Mouse (Mus musculus): ENCODE data around the gene Gm10197. TPM values are rescaled to one million over a fixed set of nuclear protein-coding genes. Genes with fewer than 3 reads are reported as not detected.

Gene Gm10197
- polyA plus RNA-seq, 1 experiment from 2014 or later, result not detected

GRCm38 (mm10) chr19:53373570-53373969, 2.0 kb upstream of the Gm10197 start:
- H3K27ac ChIP-seq (ENCODE audit: poor library complexity, severe bottlenecking), result no peak overlapping the region
- no peak overlapping the region for H3K9ac ChIP-seq
- H3K9me3 ChIP-seq (replicated peaks), result no peaks in the 10 kb centered on the region
- 87% methylated on average over 2 of the region's 2 CpGs for WGBS
- no peaks in the 10 kb centered on the region for H3K27me3 ChIP-seq (replicated peaks)
- peaks cover 42% of the 10 kb centered on the region for H3K36me3 ChIP-seq
- no peak for ATAC-seq (ENCODE audit: insufficient number of reproducible peaks, low FRiP score)
- peaks cover 30% of the 10 kb centered on the region for H3K4me1 ChIP-seq (replicated peaks)
- H3K4me3 ChIP-seq, result no peak overlapping the region
- H3K4me2 ChIP-seq, result no peak overlapping the region

GRCm38 (mm10) chr19:53370233-53370632, 1.3 kb downstream of the Gm10197 start:
- H3K36me3 ChIP-seq, result peaks cover 27% of the 10 kb centered on the region
- H3K9ac ChIP-seq, result no peak overlapping the region
- H3K4me2 ChIP-seq, result no peak overlapping the region
- H3K9me3 ChIP-seq (replicated peaks), result no peaks in the 10 kb centered on the region
- ATAC-seq (ENCODE audit: insufficient number of reproducible peaks, low FRiP score), result no peak
- peaks cover 44% of the 10 kb centered on the region for H3K4me1 ChIP-seq (replicated peaks)
- WGBS, result 73% methylated on average over 15 of the region's 15 CpGs
- H3K27me3 ChIP-seq (replicated peaks), result no peaks in the 10 kb centered on the region
- H3K4me3 ChIP-seq, result no peak overlapping the region
- no peak overlapping the region for H3K27ac ChIP-seq (ENCODE audit: poor library complexity, severe bottlenecking)

GRCm38 (mm10) chr19:53369469-53370043, 2.0 kb downstream of the Gm10197 start:
- peak; percentile 34; the same call in 1 of the 2 replicates for ATAC-seq (ENCODE audit: insufficient number of reproducible peaks, low FRiP score)
- H3K4me2 ChIP-seq, result peak overlapping the region; percentile 43
- no peak overlapping the region for H3K4me3 ChIP-seq

GRCm38 (mm10) chr19:53366881-53367280, 4.7 kb downstream of the Gm10197 start:
- Histone ChIP-seq H3K9me3 (replicated peaks) (no peaks in the 10 kb centered on the region), H3K36me3 (peaks cover 7% of the 10 kb centered on the region), H3K27ac (ENCODE audit: poor library complexity, severe bottlenecking) (no peak overlapping the region), H3K9ac (no peak overlapping the region), H3K4me2 (no peak overlapping the region), H3K4me3 (no peak overlapping the region), H3K27me3 (replicated peaks) (no peaks in the 10 kb centered on the region), H3K4me1 (replicated peaks) (peaks cover 42% of the 10 kb centered on the region)
- 88% methylated on average over 7 of the region's 7 CpGs for WGBS
- ATAC-seq (ENCODE audit: insufficient number of reproducible peaks, low FRiP score), result no peak

More at GRCm38 (mm10) chr19:53369469-53370043, 2.0 kb downstream of the Gm10197 start:
- H3K27ac ChIP-seq (ENCODE audit: poor library complexity, severe bottlenecking), result no peak overlapping the region
- no peaks in the 10 kb centered on the region for H3K27me3 ChIP-seq (replicated peaks)
- H3K9ac ChIP-seq, result peak overlapping the region; percentile 46; the same call in 1 of the 2 replicates
- H3K36me3 ChIP-seq, result peaks cover 22% of the 10 kb centered on the region
- WGBS, result 27% methylated on average over 14 of the region's 14 CpGs
- no peaks in the 10 kb centered on the region for H3K9me3 ChIP-seq (replicated peaks)
- peaks cover 49% of the 10 kb centered on the region for H3K4me1 ChIP-seq (replicated peaks)

- Histone ChIP-seq H3K4me1 (replicated peaks) (peaks cover 40% of the 10 kb centered on the region), H3K4me3 (no peak overlapping the region), H3K9ac (peak overlapping the region; percentile 16; the same call in 1 of the 2 replicates), H3K9me3 (replicated peaks) (no peaks in the 10 kb centered on the region), H3K4me2 (no peak overlapping the region), H3K36me3 (peaks cover under 1% of the 10 kb centered on the region; the same call in 1 of the 2 replicates), H3K27ac (ENCODE audit: poor library complexity, severe bottlenecking) (no peak overlapping the region), H3K27me3 (replicated peaks) (no peaks in the 10 kb centered on the region)
- 75% methylated on average over 11 of the region's 11 CpGs for WGBS
- ATAC-seq (ENCODE audit: insufficient number of reproducible peaks, low FRiP score), result no peak
These were observed 5.3 kb downstream of the Gm10197 start for GRCm38 (mm10) chr19:53366057-53366775.

- peak; percentile 85 for ATAC-seq (ENCODE audit: insufficient number of reproducible peaks, low FRiP score)
- Histone ChIP-seq H3K9ac (0 out of 2 replicates have a peak overlapping the region, but pooled peaks have one; percentile 54), H3K36me3 (no peaks in the 10 kb centered on the region), H3K4me2 (peak overlapping the region; percentile 68), H3K9me3 (replicated peaks) (no peaks in the 10 kb centered on the region), H3K27me3 (replicated peaks) (no peaks in the 10 kb centered on the region), H3K4me3 (peak overlapping the region; percentile 26), H3K4me1 (replicated peaks) (peaks cover 46% of the 10 kb centered on the region), H3K27ac (ENCODE audit: poor library complexity, severe bottlenecking) (peak overlapping the region; percentile 80)
- 16% methylated on average over 9 of the region's 9 CpGs for WGBS
These were observed 6.6 kb downstream of the Gm10197 start for GRCm38 (mm10) chr19:53364963-53365362.

GRCm38 (mm10) chr19:53364551-53364950, 7.0 kb downstream of the Gm10197 start:
- H3K27ac ChIP-seq (ENCODE audit: poor library complexity, severe bottlenecking), result no peak overlapping the region; the same call in 1 of the 2 replicates
- H3K27me3 ChIP-seq (replicated peaks), result no peaks in the 10 kb centered on the region
- H3K4me3 ChIP-seq, result no peak overlapping the region
- H3K9ac ChIP-seq, result no peak overlapping the region
- H3K9me3 ChIP-seq (replicated peaks), result no peaks in the 10 kb centered on the region
- peaks cover 49% of the 10 kb centered on the region for H3K4me1 ChIP-seq (replicated peaks)
- 44% methylated on average over 2 of the region's 2 CpGs for WGBS
- H3K4me2 ChIP-seq, result no peak overlapping the region
- no peak for ATAC-seq (ENCODE audit: insufficient number of reproducible peaks, low FRiP score)
- H3K36me3 ChIP-seq, result no peaks in the 10 kb centered on the region

- Histone ChIP-seq H3K9me3 (replicated peaks) (no peaks in the 10 kb centered on the region), H3K27ac (ENCODE audit: poor library complexity, severe bottlenecking) (no peak overlapping the region), H3K27me3 (replicated peaks) (no peaks in the 10 kb centered on the region), H3K9ac (no peak overlapping the region), H3K4me1 (replicated peaks) (peaks cover 43% of the 10 kb centered on the region), H3K4me3 (no peak overlapping the region), H3K36me3 (no peaks in the 10 kb centered on the region), H3K4me2 (no peak overlapping the region)
- no peak for ATAC-seq (ENCODE audit: insufficient number of reproducible peaks, low FRiP score)
- WGBS, result 47% methylated on average over 2 of the region's 2 CpGs
These were observed 8.6 kb downstream of the Gm10197 start for GRCm38 (mm10) chr19:53362967-53363366.

GRCm38 (mm10) chr19:53360265-53360958, 11.2 kb downstream of the Gm10197 start:
- Histone ChIP-seq H3K4me1 (replicated peaks) (peaks cover 35% of the 10 kb centered on the region), H3K27ac (ENCODE audit: poor library complexity, severe bottlenecking) (no peak overlapping the region), H3K4me2 (no peak overlapping the region), H3K4me3 (no peak overlapping the region), H3K27me3 (replicated peaks) (no peaks in the 10 kb centered on the region), H3K9ac (no peak overlapping the region), H3K9me3 (replicated peaks) (no peaks in the 10 kb centered on the region), H3K36me3 (peaks cover 3% of the 10 kb centered on the region; the same call in 1 of the 2 replicates)
- ATAC-seq (ENCODE audit: insufficient number of reproducible peaks, low FRiP score), result no peak
- WGBS, result 64% methylated on average over 8 of the region's 8 CpGs

GRCm38 (mm10) chr19:53359160-53360033, 12.2 kb downstream of the Gm10197 start:
- Histone ChIP-seq H3K27me3 (replicated peaks) (no peaks in the 10 kb centered on the region), H3K27ac (ENCODE audit: poor library complexity, severe bottlenecking) (no peak overlapping the region), H3K4me3 (no peak overlapping the region), H3K9ac (no peak overlapping the region), H3K9me3 (replicated peaks) (no peaks in the 10 kb centered on the region), H3K4me2 (no peak overlapping the region), H3K4me1 (replicated peaks) (peaks cover 26% of the 10 kb centered on the region), H3K36me3 (peaks cover 3% of the 10 kb centered on the region; the same call in 1 of the 2 replicates)
- 68% methylated on average over 22 of the region's 22 CpGs for WGBS
- no peak for ATAC-seq (ENCODE audit: insufficient number of reproducible peaks, low FRiP score)

Measured in heart, embryonic 12.5 days (tissue).